Mouse (Mus musculus): Measurements from ENCODE around the gene Dnmt1. TPM values are rescaled to one million over a fixed set of nuclear protein-coding genes. Genes with fewer than 3 reads are reported as not detected.

Dnmt1 gene
- total and polyA plus RNA-seq, 3 experiments: 9.1 to 11.6 (median 11.1) TPM

- Histone ChIP-seq H3K4me1 (ENCODE audit: control insufficient read depth, insufficient read depth, low read length) (no peaks in the 10 kb centered on the region; the same call in 1 of the 2 replicates), H3K27me3 (ENCODE audit: control insufficient read depth, insufficient read depth, low read length) (no peaks in the 10 kb centered on the region), H3K36me3 (ENCODE audit: control insufficient read depth, insufficient read depth, low read length) (no peaks in the 10 kb centered on the region), H3K4me3 (no peak overlapping the region), H3K27ac (no peak overlapping the region), H3K79me2 (replicated peaks; ENCODE audit: control insufficient read depth, insufficient read depth, low read length) (no peaks in the 10 kb centered on the region; the same call in 1 of the 2 replicates), H3K9ac (ENCODE audit: low read depth, low read length) (no peak overlapping the region)
- DNase-seq: no peak
- intact Hi-C loops (cut with DNase I): no loop called here
- TF ChIP-seq CTCF (IDR thresholded peaks at IDR 0.05): no peak
- TF ChIP-seq EP300 (IDR thresholded peaks at IDR 0.05; ENCODE audit: insufficient read depth, low read depth, low read length): no peak
- no peak for TF ChIP-seq POLR2A (IDR thresholded peaks at IDR 0.05; ENCODE audit: insufficient read depth, low read depth, low read length)
- whole genome bisulfite sequencing: 73% methylated on average over 5 of the region's 5 CpGs
These were observed 7.1 kb upstream of the Dnmt1 start for GRCm38 (mm10) chr9:20966747-20967146.

DNA sequence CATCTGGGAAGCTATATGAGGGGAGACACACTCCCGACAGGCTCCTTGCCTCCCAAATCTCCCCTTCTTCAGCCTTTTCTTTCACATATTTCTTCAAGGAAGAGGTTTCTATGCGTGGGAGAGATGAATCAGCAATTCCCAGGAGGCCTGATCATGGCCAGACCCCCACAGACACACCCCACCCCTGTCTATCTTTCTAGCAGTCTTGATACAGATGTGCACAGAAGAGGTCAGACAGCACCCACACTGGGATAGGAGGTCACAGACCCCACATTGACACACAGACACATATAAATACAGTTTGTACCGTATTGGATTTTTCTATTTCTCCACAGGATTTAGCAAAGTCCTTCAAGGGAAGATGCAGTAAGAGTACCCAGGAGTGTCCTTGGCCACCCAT lies 6.3 kb upstream of the Dnmt1 start:
- whole genome bisulfite sequencing: 69% methylated on average over 3 of the region's 3 CpGs
- Histone ChIP-seq H3K9ac (ENCODE audit: low read depth, low read length) (no peak overlapping the region), H3K4me3 (no peak overlapping the region), H3K27ac (no peak overlapping the region), H3K36me3 (ENCODE audit: control insufficient read depth, insufficient read depth, low read length) (no peaks in the 10 kb centered on the region), H3K27me3 (ENCODE audit: control insufficient read depth, insufficient read depth, low read length) (no peaks in the 10 kb centered on the region), H3K4me1 (ENCODE audit: control insufficient read depth, insufficient read depth, low read length) (no peaks in the 10 kb centered on the region), H3K79me2 (replicated peaks; ENCODE audit: control insufficient read depth, insufficient read depth, low read length) (no peaks in the 10 kb centered on the region; the same call in 1 of the 2 replicates)
- TF ChIP-seq POLR2A (IDR thresholded peaks at IDR 0.05; ENCODE audit: insufficient read depth, low read depth, low read length) (no peak), EP300 (IDR thresholded peaks at IDR 0.05; ENCODE audit: insufficient read depth, low read depth, low read length) (no peak), CTCF (IDR thresholded peaks at IDR 0.05) (no peak)
- intact Hi-C loops (cut with DNase I): no loop called here
- no peak for DNase-seq

- Histone ChIP-seq H3K79me2 (replicated peaks; ENCODE audit: control insufficient read depth, insufficient read depth, low read length) (no peaks in the 10 kb centered on the region; the same call in 1 of the 2 replicates), H3K4me1 (ENCODE audit: control insufficient read depth, insufficient read depth, low read length) (no peaks in the 10 kb centered on the region), H3K4me3 (no peak overlapping the region), H3K27ac (no peak overlapping the region), H3K9ac (ENCODE audit: low read depth, low read length) (no peak overlapping the region), H3K27me3 (ENCODE audit: control insufficient read depth, insufficient read depth, low read length) (no peaks in the 10 kb centered on the region), H3K36me3 (ENCODE audit: control insufficient read depth, insufficient read depth, low read length) (no peaks in the 10 kb centered on the region)
- WGBS: 83% methylated on average over 4 of the region's 4 CpGs
- no peak for TF ChIP-seq CTCF (IDR thresholded peaks at IDR 0.05)
- TF ChIP-seq POLR2A (IDR thresholded peaks at IDR 0.05; ENCODE audit: insufficient read depth, low read depth, low read length): no peak
- no peak for TF ChIP-seq EP300 (IDR thresholded peaks at IDR 0.05; ENCODE audit: insufficient read depth, low read depth, low read length)
- intact Hi-C loops (cut with DNase I): no loop called here
- no peak for DNase-seq
These were observed 5.9 kb upstream of the Dnmt1 start for GRCm38 (mm10) chr9:20965606-20966005.

- Histone ChIP-seq H3K36me3 (ENCODE audit: control insufficient read depth, insufficient read depth, low read length) (no peaks in the 10 kb centered on the region), H3K4me1 (ENCODE audit: control insufficient read depth, insufficient read depth, low read length) (no peaks in the 10 kb centered on the region)
- WGBS: 39% methylated on average over 9 of the region's 9 CpGs
These were observed 1.9 kb upstream of the Dnmt1 start for GRCm38 (mm10) chr9:20961557-20961956.

GRCm38 (mm10) chr9:20956989-20957388 lies 2.7 kb downstream of the Dnmt1 start:
- intact Hi-C loops (cut with DNase I): no loop called here
- no peak overlapping the region for H3K27ac ChIP-seq
- no peaks in the 10 kb centered on the region for H3K79me2 ChIP-seq (replicated peaks; ENCODE audit: control insufficient read depth, insufficient read depth, low read length)
- H3K27me3 ChIP-seq (ENCODE audit: control insufficient read depth, insufficient read depth, low read length): no peaks in the 10 kb centered on the region
- WGBS: 65% methylated on average over 3 of the region's 3 CpGs
- DNase-seq: no peak
- TF ChIP-seq CTCF (IDR thresholded peaks at IDR 0.05): no peak
- no peak for TF ChIP-seq POLR2A (IDR thresholded peaks at IDR 0.05; ENCODE audit: insufficient read depth, low read depth, low read length)
- no peak for TF ChIP-seq EP300 (IDR thresholded peaks at IDR 0.05; ENCODE audit: insufficient read depth, low read depth, low read length)
- H3K36me3 ChIP-seq (ENCODE audit: control insufficient read depth, insufficient read depth, low read length): no peaks in the 10 kb centered on the region
- no peak overlapping the region for H3K9ac ChIP-seq (ENCODE audit: low read depth, low read length)
- no peak overlapping the region for H3K4me3 ChIP-seq
- H3K4me1 ChIP-seq (ENCODE audit: control insufficient read depth, insufficient read depth, low read length): no peaks in the 10 kb centered on the region

More at GRCm38 (mm10) chr9:20961557-20961956, 1.9 kb upstream of the Dnmt1 start:
- Histone ChIP-seq H3K4me3 (no peak overlapping the region), H3K79me2 (replicated peaks; ENCODE audit: control insufficient read depth, insufficient read depth, low read length) (no peaks in the 10 kb centered on the region), H3K9ac (ENCODE audit: low read depth, low read length) (no peak overlapping the region), H3K27me3 (ENCODE audit: control insufficient read depth, insufficient read depth, low read length) (no peaks in the 10 kb centered on the region), H3K27ac (no peak overlapping the region)
- intact Hi-C loops (cut with DNase I): no loop called here
- no peak for TF ChIP-seq EP300 (IDR thresholded peaks at IDR 0.05; ENCODE audit: insufficient read depth, low read depth, low read length)
- no peak for TF ChIP-seq CTCF (IDR thresholded peaks at IDR 0.05)
- TF ChIP-seq POLR2A (IDR thresholded peaks at IDR 0.05; ENCODE audit: insufficient read depth, low read depth, low read length): no peak
- no peak for DNase-seq

GRCm38 (mm10) chr9:20952520-20953227 lies 7.0 kb downstream of the Dnmt1 start:
- TF ChIP-seq CTCF (IDR thresholded peaks at IDR 0.05) (peak; percentile 63), POLR2A (IDR thresholded peaks at IDR 0.05; ENCODE audit: insufficient read depth, low read depth, low read length) (peak; percentile 60), EP300 (IDR thresholded peaks at IDR 0.05; ENCODE audit: insufficient read depth, low read depth, low read length) (peak; percentile 71; the same call in 1 of the 2 replicates)
- WGBS: under 1% methylated on average over 51 of the region's 51 CpGs

More at GRCm38 (mm10) chr9:20952520-20953227, 7.0 kb downstream of the Dnmt1 start:
- Histone ChIP-seq H3K27me3 (ENCODE audit: control insufficient read depth, insufficient read depth, low read length) (no peaks in the 10 kb centered on the region), H3K27ac (peak overlapping the region; percentile 78), H3K4me1 (ENCODE audit: control insufficient read depth, insufficient read depth, low read length) (peaks cover 2% of the 10 kb centered on the region), H3K4me3 (peak overlapping the region; percentile 85), H3K79me2 (replicated peaks; ENCODE audit: control insufficient read depth, insufficient read depth, low read length) (peaks cover 2% of the 10 kb centered on the region; the same call in 1 of the 2 replicates), H3K36me3 (ENCODE audit: control insufficient read depth, insufficient read depth, low read length) (no peaks in the 10 kb centered on the region), H3K9ac (ENCODE audit: low read depth, low read length) (peak overlapping the region; percentile 81)
- peak; percentile 91 to 95 for DNase-seq
- intact Hi-C loops (cut with DNase I): loop anchor here (1.0 kb wide), 1 partner anchor 24 kb away; the partner anchor contains the start of gene S1pr2

Data from heart, adult 2 months (tissue).